Mouse (Mus musculus) heart, embryonic 16.5 days (tissue): ENCODE measurements around the gene Gm29049. TPM values are rescaled to one million over a fixed set of nuclear protein-coding genes. Genes with fewer than 3 reads are reported as not detected.
"Not testable (repeated sequence)": the region's sequence is repeated elsewhere in the genome, so short reads cannot be mapped to it uniquely, and the experiment has no call there.

ENCODE experiments used
- ATAC-seq: fragments of 200-750 bp; cut with Nextera tagmentation; replicated peaks from 2 replicates; pipeline ENCODE4 v1.8.0; 2017; ENCODE audit warnings: moderate number of reproducible peaks; ENCODE audit not compliant: insufficient read depth, low FRiP score; ENCODE audit errors: extremely low read depth
- H3K27ac ChIP-seq: fragments of 300-500 bp; sonication (generic); 2 replicates; pipeline ENCODE4 v1.5.1; 2014; ENCODE audit warnings: mild to moderate bottlenecking, low read length, control low read depth, moderate library complexity
- H3K27me3 ChIP-seq: fragments of 300-500 bp; sonication (generic); 2 replicates; pipeline ENCODE4 v1.6.1; 2014; ENCODE audit warnings: low read length, mixed read lengths; ENCODE audit not compliant: control insufficient read depth, insufficient read depth
- H3K36me3 ChIP-seq: fragments of 300-500 bp; sonication (generic); 2 replicates; pipeline ENCODE4 v1.6.1; 2014; ENCODE audit not compliant: control insufficient read depth, insufficient read depth
- H3K4me1 ChIP-seq: fragments of 300-500 bp; sonication (generic); 2 replicates; pipeline ENCODE4 v1.6.1; 2014; ENCODE audit warnings: low read length, mixed read lengths; ENCODE audit not compliant: control insufficient read depth, insufficient read depth
- H3K4me2 ChIP-seq: fragments of 300-500 bp; sonication (generic); 2 replicates; pipeline ENCODE4 v1.6.1; 2014; ENCODE audit warnings: low read depth, mild to moderate bottlenecking, control low read depth, low read length
- H3K4me3 ChIP-seq: fragments of 300-500 bp; sonication (generic); 2 replicates; pipeline ENCODE4 v1.5.1; 2014; ENCODE audit warnings: mild to moderate bottlenecking, control low read depth, low read length
- H3K9ac ChIP-seq: fragments of 300-500 bp; sonication (generic); 2 replicates; pipeline ENCODE4 v1.6.1; 2014; ENCODE audit warnings: low read length, control low read depth
- H3K9me3 ChIP-seq: fragments of 300-500 bp; sonication (generic); replicated peaks from 2 replicates; pipeline ENCODE4 v1.6.1; 2016; ENCODE audit warnings: low read length; ENCODE audit not compliant: control insufficient read depth
- WGBS: fragments of 180-500 bp; shearing (Covaris S2); extraction: QIAGEN DNeasy Blood & Tissue Kit; methylation state at CpG from one replicate; pipeline ENCODE4 v1.1.7; 2014; 5-methylcytosine and 5-hydroxymethylcytosine counted together
- polyA plus RNA-seq: library from polyadenylated mRNA; unstranded; fragments of >200 nt; fragmentation: Nextera tagmentation; extraction: Ambion mirVana; gene quantifications from 2 replicates; pipeline ENCODE4 v1.2.1, GENCODE M21; 2015

The Gm29049 gene
- polyA plus RNA-seq: not detected in 2 replicates

DNA sequence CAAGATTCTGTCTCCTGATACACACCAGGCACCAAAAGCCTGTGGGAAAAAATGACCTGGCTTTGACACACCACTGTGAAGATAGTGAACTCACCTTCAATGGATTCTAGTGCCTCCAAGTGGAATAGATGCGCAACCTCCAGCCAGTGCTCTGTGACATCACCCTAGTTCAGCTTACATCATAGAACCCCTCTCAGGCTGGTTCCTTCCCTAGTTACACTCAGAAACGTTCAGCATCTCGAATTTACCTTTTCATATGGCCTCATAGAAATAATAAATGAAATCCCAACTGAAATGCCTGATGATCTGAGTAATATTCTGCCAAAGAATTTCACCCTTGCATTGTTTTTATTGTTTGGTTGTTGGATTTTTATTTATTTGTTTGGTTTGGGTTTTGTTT lies at the start of gene Gm29049:
Gene Gm29049, minus strand, starts transcription at position 101 of the 400 bp plus-strand sequence.
- WGBS: 31% methylated on average over 2 of the region's 3 CpGs
- H3K27ac ChIP-seq, H3K4me1 ChIP-seq, H3K9me3 ChIP-seq, H3K4me3 ChIP-seq, H3K9ac ChIP-seq, H3K36me3 ChIP-seq, H3K27me3 ChIP-seq, H3K4me2 ChIP-seq, ATAC-seq: not testable (repeated sequence)

Other genes with a start within 250 kb of the Gm29049 start
- not detected in 2 replicates for gene Gm20825, start 74.3 kb upstream of the Gm29049 start, polyA plus RNA-seq